Comparison of ENCODE assay signal across 8 mouse cellular contexts in the genomic region with DNA sequence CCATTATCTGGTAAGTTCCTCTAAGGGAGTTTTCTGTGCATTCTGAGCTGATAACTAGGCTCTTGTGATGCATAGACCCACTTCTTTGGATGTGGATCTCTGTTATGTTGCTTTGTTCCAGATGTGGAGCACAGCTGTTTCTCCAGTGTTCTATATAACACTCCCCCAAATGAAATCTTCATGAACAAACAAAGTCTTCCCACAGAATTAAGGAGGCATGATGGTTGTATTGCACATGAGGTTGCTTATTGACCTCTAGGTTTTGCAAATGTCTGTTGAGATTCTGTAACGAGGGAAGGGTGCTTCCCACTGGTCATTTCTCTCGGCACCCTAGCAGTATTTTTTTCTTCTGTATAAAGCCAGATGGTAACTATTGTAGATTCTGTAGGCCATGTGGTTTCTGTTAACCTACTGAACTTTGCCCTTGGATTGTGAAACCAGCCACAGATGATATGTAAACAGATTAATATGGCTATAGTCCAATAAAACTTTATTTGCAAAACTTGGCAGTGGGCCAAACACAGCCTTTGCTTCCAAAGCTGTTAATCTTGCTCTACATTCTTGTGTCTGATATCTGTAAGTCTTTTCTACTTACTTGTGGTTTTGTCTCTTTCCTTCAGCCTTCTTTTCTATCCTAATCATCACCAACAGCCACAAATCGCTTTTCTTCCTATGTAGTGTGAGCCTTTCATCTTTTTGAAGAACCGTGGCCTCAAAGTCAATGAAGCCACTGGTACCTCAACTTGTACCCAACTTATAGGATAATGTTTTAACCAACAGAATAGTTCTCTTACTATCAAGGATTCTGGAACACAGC.
A peak's percentile ranks its signal among the peaks of the same experiment; 100 is the strongest.
DNase-seq lines count a peak whose midpoint lies in the region.

No protein-coding gene starts in this region.

- DNase-seq in adrenal gland, postnatal 10 days, result peak; percentile 59
- no peak for DNase-seq in adrenal gland, postnatal 25 days
- DNase-seq in embryo, embryonic 10 days (ENCODE audit: low spot score), result peak; percentile 49
- DNase-seq in kidney, adult 11 months, result peak; percentile 34
- peak; percentile 68 for DNase-seq in lung, postnatal 25 days (ENCODE audit: low spot score)
- no peak for DNase-seq in frontal cortex, postnatal 25 days (ENCODE audit: low spot score in 2 of 2)
- DNase-seq in right cerebral cortex, postnatal 4 days, result no peak
- DNase-seq in thymus, postnatal 25 days, result no peak

Comparison
In these comparisons a context has a peak if more than half of its experiments do, and no peak if none do; other contexts are left out.
1. DNase-seq: peak in adrenal gland, postnatal 10 days (single experiment), embryo, embryonic 10 days (single experiment), kidney, adult 11 months (single experiment) and lung, postnatal 25 days (single experiment); none in adrenal gland, postnatal 25 days (single experiment), frontal cortex, postnatal 25 days (0 of 2), right cerebral cortex, postnatal 4 days (single experiment) and thymus, postnatal 25 days (single experiment).